Mouse (Mus musculus) liver, embryonic 16.5 days (tissue): ENCODE measurements at regions not wholly inside any gene's neighbourhood (a gene's known extent, or its start where the extent isn't known, plus 50 kb on each side); places are given as distances from the start of the nearest gene placed in this dataset.

Experiments
- ATAC-seq: fragments of 200-750 bp; cut with Nextera tagmentation; 2 replicates; pipeline ENCODE4 v1.8.0; 2017; ENCODE audit warnings: low read depth, mild to moderate bottlenecking, moderate number of reproducible peaks, moderate library complexity
- H3K27ac ChIP-seq: fragments of 300-500 bp; sonication (generic); 2 replicates; pipeline ENCODE4 v1.5.1; 2014; ENCODE audit warnings: mild to moderate bottlenecking, low read length
- H3K27me3 ChIP-seq: fragments of 300-500 bp; sonication (generic); 2 replicates; pipeline ENCODE4 v1.6.1; 2014; ENCODE audit warnings: low read depth, low read length, mixed read lengths; ENCODE audit not compliant: control insufficient read depth, insufficient read depth
- H3K36me3 ChIP-seq: fragments of 300-500 bp; sonication (generic); 2 replicates; pipeline ENCODE4 v1.6.1; 2014; ENCODE audit warnings: mild to moderate bottlenecking; ENCODE audit not compliant: control insufficient read depth, insufficient read depth
- H3K4me1 ChIP-seq: fragments of 300-500 bp; sonication (generic); 2 replicates; pipeline ENCODE4 v1.6.1; 2014; ENCODE audit warnings: low read depth, low read length, mixed read lengths; ENCODE audit not compliant: control insufficient read depth
- H3K4me2 ChIP-seq: fragments of 300-500 bp; sonication (generic); 2 replicates; pipeline ENCODE4 v1.6.1; 2014; ENCODE audit warnings: low read depth, low read length, mixed read lengths
- H3K4me3 ChIP-seq: fragments of 300-500 bp; sonication (generic); 2 replicates; pipeline ENCODE4 v1.5.1; 2014; ENCODE audit warnings: low read depth, mild to moderate bottlenecking, low read length
- H3K9ac ChIP-seq: fragments of 300-500 bp; sonication (generic); 2 replicates; pipeline ENCODE4 v1.6.1; 2014; ENCODE audit warnings: low read depth, low read length
- H3K9me3 ChIP-seq: fragments of 300-500 bp; sonication (generic); replicated peaks from 2 replicates; pipeline ENCODE4 v1.6.1; 2016; ENCODE audit warnings: low read length; ENCODE audit not compliant: control insufficient read depth
- WGBS: fragments of 180-500 bp; shearing (Covaris S2); extraction: QIAGEN DNeasy Blood & Tissue Kit; methylation state at CpG from one replicate; pipeline ENCODE4 v1.1.7; 2014; ENCODE audit not compliant: insufficient replicate concordance; 5-methylcytosine and 5-hydroxymethylcytosine counted together

DNA sequence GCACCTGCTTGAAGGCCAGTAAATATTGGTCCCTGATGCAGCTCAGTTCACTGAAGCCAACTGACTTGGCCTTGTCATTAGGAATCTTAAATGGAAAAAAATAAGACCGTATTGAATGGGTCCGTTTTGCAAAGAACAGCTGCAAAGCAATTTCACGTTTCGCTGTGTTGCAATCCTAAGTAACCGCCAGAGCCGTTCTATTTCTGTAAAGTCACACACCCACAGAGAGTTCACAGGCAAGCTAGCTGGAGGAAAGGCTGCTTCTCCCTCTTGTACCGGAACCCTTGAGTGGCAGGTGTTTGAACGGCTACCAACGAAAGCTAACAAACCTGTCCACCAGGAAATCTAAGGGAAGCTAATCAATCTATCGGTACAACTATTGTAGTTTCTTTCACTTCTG lies 80.6 kb upstream of the F13a1 start:
- Histone ChIP-seq H3K27me3 (no peaks in the 10 kb centered on the region), H3K9ac (no peak overlapping the region), H3K27ac (peak overlapping the region; percentile 33; the same call in 1 of the 2 replicates), H3K4me3 (no peak overlapping the region), H3K4me2 (peak overlapping the region; percentile 34; the same call in 1 of the 2 replicates), H3K9me3 (no peaks in the 10 kb centered on the region), H3K36me3 (no peaks in the 10 kb centered on the region), H3K4me1 (no peaks in the 10 kb centered on the region)
- 27% methylated on average over 10 of the region's 10 CpGs for WGBS
- ATAC-seq = no peak

DNA sequence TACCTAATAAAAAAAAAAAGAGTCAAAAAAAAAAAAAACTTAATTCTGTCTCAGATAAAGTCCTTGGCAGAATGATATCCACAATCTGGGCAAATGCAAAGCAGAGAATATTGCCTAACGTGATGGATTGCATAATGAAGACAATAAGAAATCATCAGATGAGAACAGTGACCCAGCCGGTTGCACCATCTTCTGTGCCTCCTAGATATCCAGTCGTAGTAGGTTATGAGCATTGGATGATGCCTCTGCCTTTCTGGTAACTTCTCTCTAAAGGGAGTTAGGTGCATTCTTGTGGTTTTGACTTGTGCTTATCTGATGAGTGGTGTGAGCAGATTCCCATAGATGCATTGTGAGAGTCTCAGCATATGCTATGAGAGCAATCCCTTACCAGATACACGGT lies 71.6 kb upstream of the F13a1 start:
- no peaks in the 10 kb centered on the region for H3K36me3 ChIP-seq
- no peak for ATAC-seq
- H3K4me1 ChIP-seq = no peaks in the 10 kb centered on the region
- no peak overlapping the region for H3K27ac ChIP-seq
- H3K4me2 ChIP-seq = no peak overlapping the region
- no peaks in the 10 kb centered on the region for H3K27me3 ChIP-seq
- WGBS = 31% methylated on average over 4 of the region's 4 CpGs
- H3K9me3 ChIP-seq = no peaks in the 10 kb centered on the region
- H3K4me3 ChIP-seq = no peak overlapping the region
- no peak overlapping the region for H3K9ac ChIP-seq

DNA sequence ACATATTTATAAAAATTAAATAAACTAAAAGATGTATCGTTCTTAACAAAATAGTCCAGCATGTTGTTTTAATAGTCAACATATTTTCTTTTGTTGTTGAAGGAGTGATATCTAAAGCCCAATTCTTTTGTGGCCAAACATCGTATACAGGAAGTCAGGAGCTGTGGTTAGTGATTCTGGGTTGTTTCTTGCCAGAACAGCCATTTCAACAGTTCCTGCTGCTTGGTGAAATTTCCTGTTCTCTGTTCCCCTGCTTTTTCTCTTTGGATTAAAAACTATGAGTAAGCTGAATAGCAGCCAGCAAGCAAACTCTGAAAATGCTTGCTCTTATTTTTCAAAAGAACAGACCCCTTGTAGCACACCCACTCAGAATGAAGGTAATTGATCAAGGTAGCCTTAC lies 70.2 kb upstream of the F13a1 start:
- Histone ChIP-seq H3K9me3 (no peaks in the 10 kb centered on the region), H3K36me3 (no peaks in the 10 kb centered on the region), H3K27ac (no peak overlapping the region), H3K4me1 (no peaks in the 10 kb centered on the region), H3K4me3 (no peak overlapping the region), H3K4me2 (no peak overlapping the region), H3K9ac (no peak overlapping the region), H3K27me3 (no peaks in the 10 kb centered on the region)
- no peak for ATAC-seq
- 32% methylated on average over 2 of the region's 2 CpGs for WGBS

DNA sequence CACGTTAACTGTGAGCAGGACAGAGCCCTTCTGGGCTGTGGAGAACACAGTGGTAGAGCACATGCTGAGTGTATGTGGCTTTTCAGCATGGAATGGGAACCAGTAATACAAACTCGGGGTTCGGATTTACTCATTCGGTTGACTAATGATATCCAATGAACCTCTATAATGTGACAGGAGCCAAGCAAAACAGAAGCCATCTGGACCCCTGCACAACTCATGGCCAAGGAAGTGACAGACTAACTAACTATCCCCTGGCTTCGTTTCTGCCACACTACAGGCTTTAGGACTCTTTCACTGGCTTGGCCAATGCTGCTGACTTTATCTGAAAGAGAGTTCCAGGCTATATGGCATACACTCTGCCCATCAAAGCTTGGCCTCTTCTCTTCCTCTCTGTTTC lies 64.3 kb upstream of the F13a1 start:
- Histone ChIP-seq H3K4me1 (no peaks in the 10 kb centered on the region), H3K4me2 (no peak overlapping the region), H3K4me3 (no peak overlapping the region), H3K9me3 (no peaks in the 10 kb centered on the region), H3K27me3 (no peaks in the 10 kb centered on the region), H3K36me3 (no peaks in the 10 kb centered on the region), H3K9ac (no peak overlapping the region), H3K27ac (no peak overlapping the region)
- WGBS = 64% methylated on average over 5 of the region's 5 CpGs
- no peak for ATAC-seq

DNA sequence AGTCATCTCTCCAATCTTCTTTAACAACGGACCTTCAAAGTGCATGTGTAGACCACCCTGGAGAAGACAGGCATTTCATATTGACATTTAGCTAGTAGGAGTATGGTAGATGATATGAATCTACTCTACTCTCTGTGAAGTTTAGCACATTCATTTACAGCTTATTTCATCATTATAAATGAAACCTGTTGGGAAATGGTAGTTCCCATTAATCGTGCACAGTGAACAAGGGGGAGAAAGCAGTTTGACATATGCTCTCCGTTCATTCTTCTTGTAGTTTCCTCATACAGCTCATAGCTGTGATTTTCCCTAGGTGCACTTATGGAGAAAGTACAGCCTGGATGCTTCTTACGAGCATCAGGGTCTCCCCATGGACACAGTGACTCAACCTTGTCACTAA lies 61.7 kb upstream of the F13a1 start:
- Histone ChIP-seq H3K36me3 (no peaks in the 10 kb centered on the region), H3K9me3 (no peaks in the 10 kb centered on the region), H3K4me3 (no peak overlapping the region), H3K27ac (no peak overlapping the region), H3K27me3 (no peaks in the 10 kb centered on the region), H3K4me1 (no peaks in the 10 kb centered on the region), H3K9ac (no peak overlapping the region), H3K4me2 (no peak overlapping the region)
- 68% methylated on average over 4 of the region's 4 CpGs for WGBS
- no peak for ATAC-seq

DNA sequence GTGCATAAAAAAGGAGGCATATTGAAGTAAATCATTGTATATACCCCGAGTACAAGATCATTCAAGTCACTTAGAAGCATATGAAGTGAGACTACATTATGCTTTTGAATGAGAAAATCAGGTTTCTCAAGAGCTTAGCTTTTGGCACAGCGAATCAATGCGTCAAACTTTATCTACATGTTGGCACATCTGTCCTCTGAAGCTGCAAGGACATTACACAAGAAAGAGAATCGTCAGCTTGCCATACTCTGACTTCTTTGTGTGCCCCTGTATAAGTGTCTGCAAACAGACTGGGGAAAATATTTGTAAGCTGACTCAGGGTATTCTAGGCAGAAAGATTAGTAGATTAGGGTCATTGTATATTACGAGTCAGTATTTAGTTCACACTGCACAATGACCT lies 57.7 kb upstream of the F13a1 start:
- H3K36me3 ChIP-seq = no peaks in the 10 kb centered on the region
- H3K4me2 ChIP-seq = no peak overlapping the region
- H3K27me3 ChIP-seq = no peaks in the 10 kb centered on the region
- H3K27ac ChIP-seq = no peak overlapping the region
- no peak for ATAC-seq
- WGBS = 57% methylated on average over 5 of the region's 5 CpGs
- no peak overlapping the region for H3K9ac ChIP-seq
- H3K4me1 ChIP-seq = no peaks in the 10 kb centered on the region
- H3K9me3 ChIP-seq = no peaks in the 10 kb centered on the region
- H3K4me3 ChIP-seq = no peak overlapping the region

DNA sequence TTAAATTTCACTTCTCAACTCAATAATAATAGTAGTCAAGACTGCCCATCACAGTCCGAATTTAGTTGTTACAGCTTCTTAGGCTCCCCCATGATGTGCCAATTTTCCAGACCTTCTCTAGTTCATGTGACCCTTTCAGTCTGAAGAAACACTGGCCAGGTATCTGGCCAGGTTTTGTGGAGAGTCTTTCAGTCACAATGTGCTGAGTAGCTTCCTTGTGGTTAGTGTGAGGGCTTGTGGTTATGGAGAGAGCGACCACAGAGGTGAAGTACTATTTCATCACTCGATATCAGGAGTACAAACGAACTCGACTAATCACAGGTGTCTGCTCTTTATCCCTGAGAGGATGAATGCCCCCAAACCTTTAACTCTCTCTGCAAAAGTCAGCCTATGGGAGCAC lies 56.0 kb upstream of the F13a1 start:
- Histone ChIP-seq H3K27me3 (no peaks in the 10 kb centered on the region), H3K4me3 (no peak overlapping the region), H3K9ac (no peak overlapping the region), H3K9me3 (no peaks in the 10 kb centered on the region), H3K4me1 (no peaks in the 10 kb centered on the region), H3K4me2 (no peak overlapping the region), H3K27ac (no peak overlapping the region), H3K36me3 (no peaks in the 10 kb centered on the region)
- WGBS = 41% methylated on average over 5 of the region's 5 CpGs
- ATAC-seq = no peak

DNA sequence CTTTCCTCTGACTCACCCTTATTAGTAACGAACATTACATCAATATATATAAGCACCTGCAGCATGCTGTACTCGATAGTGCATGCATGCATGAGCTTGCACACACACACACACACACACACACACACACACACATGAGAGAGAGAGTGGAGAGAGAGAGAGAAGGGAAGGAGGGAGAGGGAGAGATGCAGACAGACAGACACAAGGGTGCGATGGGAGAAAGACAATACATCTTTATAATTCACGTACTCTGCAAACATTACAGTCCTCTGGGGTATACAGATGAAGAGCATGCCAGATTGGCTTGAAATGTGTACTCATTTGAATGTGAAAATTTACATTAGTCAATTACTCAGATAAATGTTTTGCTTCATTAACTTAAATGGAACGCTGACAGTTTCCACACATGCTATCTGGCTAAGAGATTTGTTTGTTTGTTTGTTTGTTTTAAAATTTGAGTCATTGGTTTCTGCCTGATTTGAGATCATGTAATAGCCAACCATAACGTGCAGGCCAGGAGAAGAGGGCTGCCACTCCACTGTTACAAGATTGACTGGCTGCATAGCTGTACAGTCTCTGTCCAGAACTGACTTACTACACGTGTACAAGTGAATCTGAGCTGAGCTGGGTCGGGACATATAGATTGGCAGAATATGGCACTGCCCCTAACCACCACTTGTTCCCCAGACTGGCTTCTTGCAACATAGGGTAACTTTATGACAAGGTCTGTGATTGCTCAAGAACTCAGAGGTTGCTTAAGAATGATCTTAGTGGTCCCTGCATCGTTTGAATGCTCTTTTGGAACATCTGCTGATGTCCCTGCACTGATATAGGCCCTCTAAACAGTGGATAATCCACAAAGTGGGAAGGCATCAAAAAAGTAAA lies 54.6 kb upstream of the F13a1 start:
- H3K4me2 ChIP-seq = no peak overlapping the region
- 51% methylated on average over 9 of the region's 9 CpGs for WGBS
- no peak overlapping the region for H3K4me3 ChIP-seq
- no peak overlapping the region for H3K9ac ChIP-seq
- no peaks in the 10 kb centered on the region for H3K9me3 ChIP-seq
- H3K36me3 ChIP-seq = no peaks in the 10 kb centered on the region
- H3K4me1 ChIP-seq = no peaks in the 10 kb centered on the region
- no peak for ATAC-seq
- no peaks in the 10 kb centered on the region for H3K27me3 ChIP-seq
- no peak overlapping the region for H3K27ac ChIP-seq

DNA sequence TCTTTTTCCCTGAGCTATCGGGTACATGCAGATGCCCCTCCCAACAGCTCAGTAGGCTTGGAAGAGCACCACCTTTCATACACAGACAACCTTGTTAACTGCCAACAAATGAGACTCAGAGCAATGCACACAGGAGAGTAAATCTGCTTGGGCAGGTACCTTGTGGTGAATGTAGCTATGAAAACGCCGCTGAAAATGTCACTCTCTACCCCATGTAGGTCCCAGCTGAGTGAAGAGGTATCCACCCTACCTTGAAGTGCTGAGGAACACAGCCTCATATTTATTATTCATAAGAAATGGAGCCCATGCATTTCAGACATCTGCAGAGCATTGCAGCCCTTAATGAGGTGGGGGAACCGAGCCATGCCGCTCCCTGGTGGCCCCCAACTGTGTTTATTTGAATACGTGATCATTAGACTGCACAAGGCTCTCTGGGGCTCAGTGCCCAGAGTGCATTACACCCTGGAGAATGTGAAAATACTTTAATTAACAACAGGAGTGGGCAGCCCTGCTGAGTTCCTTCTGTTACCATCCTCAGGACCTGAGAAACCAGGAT lies 53.8 kb upstream of the F13a1 start:
- no peak overlapping the region for H3K4me3 ChIP-seq
- H3K9ac ChIP-seq = no peak overlapping the region
- no peaks in the 10 kb centered on the region for H3K4me1 ChIP-seq
- no peaks in the 10 kb centered on the region for H3K9me3 ChIP-seq
- H3K27ac ChIP-seq = no peak overlapping the region
- H3K27me3 ChIP-seq = no peaks in the 10 kb centered on the region
- no peak for ATAC-seq
- H3K36me3 ChIP-seq = no peaks in the 10 kb centered on the region
- H3K4me2 ChIP-seq = no peak overlapping the region
- WGBS = 76% methylated on average over 6 of the region's 6 CpGs
